Mouse (Mus musculus) embryonic facial prominence, embryonic 15.5 days (tissue): ENCODE measurements at regions not wholly inside any gene's neighbourhood (a gene's known extent, or its start where the extent isn't known, plus 50 kb on each side); places are given as distances from the start of the nearest gene placed in this dataset.

Experiments used
- ATAC-seq: fragments of 200-750 bp; cut with Nextera tagmentation; 2 replicates; pipeline ENCODE4 v1.8.0; 2017; ENCODE audit warnings: low read depth, moderate TSS enrichment; ENCODE audit not compliant: insufficient number of reproducible peaks, low FRiP score, low TSS enrichment
- H3K27ac ChIP-seq: fragments of 300-500 bp; sonication (generic); replicated peaks from 2 replicates; pipeline ENCODE4 v1.5.1; 2015; ENCODE audit warnings: mild to moderate bottlenecking, inconsistent platforms
- H3K27me3 ChIP-seq: fragments of 300-500 bp; sonication (generic); 2 replicates; pipeline ENCODE4 v1.6.1; 2015; ENCODE audit warnings: inconsistent platforms
- H3K36me3 ChIP-seq: fragments of 300-500 bp; sonication (generic); 2 replicates; pipeline ENCODE4 v1.6.1; 2015; ENCODE audit warnings: mild to moderate bottlenecking, inconsistent platforms
- H3K4me1 ChIP-seq: fragments of 300-500 bp; sonication (generic); 2 replicates; pipeline ENCODE4 v1.6.1; 2015; ENCODE audit warnings: inconsistent platforms
- H3K4me2 ChIP-seq: fragments of 300-500 bp; sonication (generic); replicated peaks from 2 replicates; pipeline ENCODE4 v1.6.1; 2015; ENCODE audit warnings: mild to moderate bottlenecking, inconsistent platforms
- H3K4me3 ChIP-seq: fragments of 300-500 bp; sonication (generic); replicated peaks from 2 replicates; pipeline ENCODE4 v1.5.1; 2015; ENCODE audit warnings: mild to moderate bottlenecking, inconsistent platforms
- H3K9ac ChIP-seq: fragments of 300-500 bp; sonication (generic); 2 replicates; pipeline ENCODE4 v1.6.1; 2015; ENCODE audit warnings: inconsistent platforms
- H3K9me3 ChIP-seq: fragments of 300-500 bp; sonication (generic); replicated peaks from 2 replicates; pipeline ENCODE4 v1.6.1; 2016; ENCODE audit warnings: inconsistent platforms
- WGBS: fragments of 180-500 bp; shearing (Covaris S2); methylation state at CpG from one replicate; pipeline ENCODE4 v1.1.7; 2015; 5-methylcytosine and 5-hydroxymethylcytosine counted together

DNA sequence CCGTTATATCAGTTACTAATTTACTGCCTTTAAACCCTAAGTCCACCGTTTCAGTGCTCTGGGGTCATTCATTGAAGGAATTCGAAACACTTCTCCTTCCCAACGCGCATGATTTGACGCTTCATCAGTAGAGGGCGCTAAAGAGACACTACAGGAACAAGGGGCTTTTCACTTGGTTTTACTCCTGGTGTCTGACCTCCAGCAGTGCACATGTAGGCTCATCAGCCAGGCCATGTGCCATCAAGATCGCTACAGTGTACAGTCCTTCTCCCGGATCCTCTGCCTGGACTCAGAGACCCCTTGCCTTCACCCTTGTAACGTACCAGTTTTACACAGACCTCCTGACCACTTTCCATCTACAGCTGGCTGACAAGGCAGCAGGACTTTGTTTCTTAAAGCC is 250.7 kb upstream of the Tsc22d2 start:
- no peak overlapping the region for H3K27ac ChIP-seq
- H3K4me2 ChIP-seq, result no peak overlapping the region
- H3K9me3 ChIP-seq, result no peaks in the 10 kb centered on the region
- WGBS, result 9% methylated on average over 10 of the region's 10 CpGs
- ATAC-seq, result no peak
- no peaks in the 10 kb centered on the region for H3K27me3 ChIP-seq
- H3K9ac ChIP-seq, result no peak overlapping the region
- peaks cover 8% of the 10 kb centered on the region; the same call in 1 of the 2 replicates for H3K4me1 ChIP-seq
- no peaks in the 10 kb centered on the region for H3K36me3 ChIP-seq
- H3K4me3 ChIP-seq, result no peak overlapping the region

DNA sequence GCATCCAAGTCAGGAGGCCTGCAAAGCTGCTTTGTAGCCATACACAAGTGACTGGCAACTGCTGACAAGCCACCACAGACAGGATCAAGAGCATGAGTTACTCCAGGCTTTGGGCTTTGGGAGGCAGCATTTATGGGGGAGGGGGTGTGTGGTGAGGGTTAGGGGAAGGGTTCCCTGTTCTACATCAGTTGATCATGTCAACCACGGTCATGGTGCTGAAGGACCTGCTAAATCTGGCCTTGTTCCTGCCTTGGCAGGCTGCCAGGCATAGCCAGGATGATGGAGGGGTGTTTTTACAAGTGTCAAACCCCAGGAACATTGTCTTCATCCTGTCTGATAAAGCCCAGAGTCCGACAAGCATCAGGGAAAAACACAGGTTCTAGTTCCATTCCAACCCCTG is 247.9 kb upstream of the Tsc22d2 start:
- Histone ChIP-seq H3K9me3 (no peaks in the 10 kb centered on the region), H3K27me3 (no peaks in the 10 kb centered on the region), H3K9ac (no peak overlapping the region), H3K36me3 (no peaks in the 10 kb centered on the region), H3K4me3 (no peak overlapping the region), H3K27ac (no peak overlapping the region), H3K4me2 (no peak overlapping the region), H3K4me1 (peaks cover 8% of the 10 kb centered on the region; the same call in 1 of the 2 replicates)
- no peak for ATAC-seq
- 53% methylated on average over 2 of the region's 2 CpGs for WGBS

DNA sequence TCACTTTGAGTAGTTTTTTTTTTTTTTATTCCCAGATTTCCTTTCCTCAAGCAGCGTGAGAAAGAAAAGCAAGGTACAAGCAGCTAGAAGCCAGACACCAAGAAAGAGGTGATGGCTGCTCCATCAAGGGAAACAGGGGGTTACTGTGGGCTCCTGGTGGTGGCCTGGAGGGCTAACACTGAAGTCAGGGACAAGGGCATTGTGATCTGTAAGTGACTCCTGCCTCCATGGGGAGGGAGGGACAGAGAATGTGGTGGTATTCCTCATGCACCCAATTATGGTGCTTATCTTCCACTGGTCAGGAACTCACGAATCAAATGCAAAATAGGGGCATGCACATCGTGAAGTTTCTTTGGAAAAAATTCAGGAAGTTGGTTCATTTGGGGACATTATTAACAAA is 247.4 kb upstream of the Tsc22d2 start:
- H3K9ac ChIP-seq, result no peak overlapping the region
- H3K4me1 ChIP-seq, result peaks cover 8% of the 10 kb centered on the region; the same call in 1 of the 2 replicates
- 79% methylated on average over 3 of the region's 3 CpGs for WGBS
- no peak for ATAC-seq
- no peaks in the 10 kb centered on the region for H3K9me3 ChIP-seq
- no peaks in the 10 kb centered on the region for H3K36me3 ChIP-seq
- no peaks in the 10 kb centered on the region for H3K27me3 ChIP-seq
- no peak overlapping the region for H3K4me2 ChIP-seq
- no peak overlapping the region for H3K27ac ChIP-seq
- no peak overlapping the region for H3K4me3 ChIP-seq

DNA sequence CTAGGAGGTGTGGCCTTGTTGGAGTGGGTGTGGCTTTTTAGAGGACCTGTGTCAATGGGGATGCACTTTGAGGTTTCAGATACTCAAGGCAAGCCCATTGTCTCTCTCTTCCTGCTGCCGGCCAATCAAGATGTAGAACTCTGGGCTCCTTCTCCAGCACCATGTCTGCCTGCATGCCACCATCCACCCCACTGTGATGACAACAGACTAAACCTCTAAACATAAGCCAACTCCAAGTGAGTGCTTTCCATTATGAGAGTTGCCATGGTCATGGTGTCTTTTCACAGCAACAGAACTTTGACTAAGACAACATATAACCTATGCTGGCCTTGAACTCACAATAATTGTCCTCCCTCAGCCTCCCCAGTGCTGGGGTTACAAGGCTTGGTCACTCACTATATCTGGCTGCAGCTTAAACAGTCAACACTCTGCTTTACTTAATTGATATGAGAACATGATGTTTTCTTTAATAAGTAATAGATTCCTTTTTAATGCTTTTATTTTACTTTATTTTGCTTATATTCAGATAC is 246.7 kb upstream of the Tsc22d2 start:
- H3K9me3 ChIP-seq, result no peaks in the 10 kb centered on the region
- H3K36me3 ChIP-seq, result no peaks in the 10 kb centered on the region
- H3K4me2 ChIP-seq, result no peak overlapping the region
- ATAC-seq, result no peak
- H3K27ac ChIP-seq, result no peak overlapping the region
- no peak overlapping the region for H3K9ac ChIP-seq
- no peak overlapping the region for H3K4me3 ChIP-seq
- no peaks in the 10 kb centered on the region for H3K27me3 ChIP-seq
- peaks cover 8% of the 10 kb centered on the region; the same call in 1 of the 2 replicates for H3K4me1 ChIP-seq
- 95% methylated on average over 1 of the region's 1 CpGs for whole genome bisulfite sequencing

DNA sequence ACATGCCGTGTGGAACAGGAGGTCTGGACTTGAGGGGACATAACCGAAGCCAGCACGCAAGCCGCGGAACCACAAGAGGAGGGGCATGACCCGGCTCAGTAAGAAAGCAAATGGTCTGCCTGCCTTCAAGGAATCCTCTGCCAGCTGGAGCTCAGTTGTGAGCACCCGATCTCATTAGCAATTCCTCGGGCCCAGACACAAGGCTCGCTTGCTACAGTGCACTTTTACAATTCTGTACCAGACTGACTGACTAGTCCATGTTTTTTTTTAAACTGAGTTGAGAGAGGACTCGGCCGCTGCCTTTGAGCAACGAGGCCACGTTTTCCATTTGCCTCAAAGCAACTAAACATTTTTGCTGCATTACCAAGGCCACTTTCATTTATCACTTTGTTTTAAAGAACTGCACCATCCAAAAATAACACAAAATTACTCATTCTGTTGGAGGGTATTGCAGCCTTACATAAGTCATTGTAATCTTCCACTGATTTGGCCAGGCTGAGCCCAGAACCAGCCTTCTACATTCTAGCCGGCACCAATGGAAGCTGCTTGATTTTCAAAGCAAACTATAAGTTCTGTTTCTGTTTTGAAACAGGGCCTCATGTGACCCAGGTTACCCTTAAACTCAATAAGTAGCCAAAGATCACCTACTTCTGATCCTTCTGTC is 245.9 kb upstream of the Tsc22d2 start:
- no peaks in the 10 kb centered on the region for H3K27me3 ChIP-seq
- no peaks in the 10 kb centered on the region for H3K9me3 ChIP-seq
- no peaks in the 10 kb centered on the region for H3K36me3 ChIP-seq
- 39% methylated on average over 14 of the region's 14 CpGs for WGBS
- H3K27ac ChIP-seq, result no peak overlapping the region
- no peak overlapping the region for H3K4me3 ChIP-seq
- no peak overlapping the region for H3K9ac ChIP-seq
- no peak for ATAC-seq
- no peak overlapping the region for H3K4me2 ChIP-seq
- H3K4me1 ChIP-seq, result peaks cover 5% of the 10 kb centered on the region; the same call in 1 of the 2 replicates

DNA sequence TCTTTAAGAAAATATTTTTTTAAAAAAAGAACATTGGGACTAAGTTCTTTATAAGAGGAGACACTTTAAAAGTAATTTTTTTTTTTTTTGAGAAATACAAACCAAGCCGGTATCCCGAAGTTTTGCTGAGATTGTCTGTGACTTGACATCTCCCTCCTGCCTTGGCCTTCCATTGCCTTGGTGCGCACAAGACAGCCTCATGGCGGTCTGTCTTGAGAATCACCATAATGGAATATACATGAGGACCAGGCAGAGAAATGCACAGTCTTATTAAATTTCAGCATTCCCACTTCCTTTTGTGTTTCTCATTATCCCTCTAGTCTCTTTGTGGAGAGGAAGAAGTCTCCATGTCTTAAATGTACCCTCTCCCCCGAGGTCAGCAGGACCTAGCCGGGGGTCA is 244.7 kb upstream of the Tsc22d2 start:
- no peak overlapping the region for H3K4me2 ChIP-seq
- H3K27me3 ChIP-seq, result no peaks in the 10 kb centered on the region
- no peak overlapping the region for H3K9ac ChIP-seq
- 78% methylated on average over 6 of the region's 6 CpGs for WGBS
- no peak overlapping the region for H3K4me3 ChIP-seq
- H3K27ac ChIP-seq, result no peak overlapping the region
- H3K4me1 ChIP-seq, result no peaks in the 10 kb centered on the region
- no peaks in the 10 kb centered on the region for H3K9me3 ChIP-seq
- H3K36me3 ChIP-seq, result no peaks in the 10 kb centered on the region
- no peak for ATAC-seq

DNA sequence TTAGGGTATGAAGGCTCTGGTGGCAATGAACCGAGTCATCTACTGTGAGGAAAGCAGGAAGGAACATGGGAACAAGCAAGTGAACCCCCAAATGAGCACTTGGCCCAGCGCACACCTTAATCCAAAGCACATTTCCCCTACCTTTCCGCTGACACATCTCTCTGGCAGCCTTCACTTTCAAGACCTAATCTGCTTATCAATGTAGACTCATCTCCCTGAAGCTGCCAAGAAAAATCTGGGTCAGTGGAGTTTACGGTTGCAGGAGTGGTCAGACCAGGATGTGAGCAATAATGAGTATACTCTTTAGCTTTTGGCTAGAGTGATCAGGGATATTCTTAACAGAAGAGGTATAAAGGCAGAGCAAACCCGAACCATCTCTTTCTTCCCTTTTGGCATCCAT is 242.4 kb upstream of the Tsc22d2 start:
- no peak overlapping the region for H3K4me2 ChIP-seq
- H3K4me1 ChIP-seq, result no peaks in the 10 kb centered on the region
- ATAC-seq, result no peak
- H3K36me3 ChIP-seq, result no peaks in the 10 kb centered on the region
- no peak overlapping the region for H3K9ac ChIP-seq
- H3K9me3 ChIP-seq, result no peaks in the 10 kb centered on the region
- H3K4me3 ChIP-seq, result no peak overlapping the region
- no peak overlapping the region for H3K27ac ChIP-seq
- 76% methylated on average over 5 of the region's 5 CpGs for WGBS
- no peaks in the 10 kb centered on the region for H3K27me3 ChIP-seq

DNA sequence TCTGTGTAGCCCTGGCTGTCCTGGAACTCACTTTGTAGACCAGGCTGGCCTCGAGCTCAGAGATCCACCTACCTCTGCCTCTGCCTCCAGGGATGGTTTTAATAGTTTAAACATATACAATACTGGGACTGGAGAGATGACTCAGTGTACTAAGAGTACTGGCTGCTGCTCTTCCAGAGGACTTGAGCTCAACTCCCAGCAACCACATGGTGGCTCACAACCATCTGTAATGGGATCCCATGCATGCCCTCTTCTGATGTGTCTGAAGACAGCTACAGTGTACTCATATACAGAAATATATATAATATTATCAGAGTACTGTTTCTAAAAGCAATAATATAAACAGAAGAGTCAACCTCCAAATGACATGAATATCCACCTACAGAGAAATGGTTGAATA is 240.7 kb upstream of the Tsc22d2 start:
- whole genome bisulfite sequencing, result 59% methylated on average over 1 of the region's 1 CpGs
- H3K27ac ChIP-seq, result no peak overlapping the region
- no peak overlapping the region for H3K9ac ChIP-seq
- H3K4me2 ChIP-seq, result no peak overlapping the region
- no peaks in the 10 kb centered on the region for H3K27me3 ChIP-seq
- no peak overlapping the region for H3K4me3 ChIP-seq
- no peak for ATAC-seq
- H3K4me1 ChIP-seq, result no peaks in the 10 kb centered on the region
- no peaks in the 10 kb centered on the region for H3K9me3 ChIP-seq
- no peaks in the 10 kb centered on the region for H3K36me3 ChIP-seq

DNA sequence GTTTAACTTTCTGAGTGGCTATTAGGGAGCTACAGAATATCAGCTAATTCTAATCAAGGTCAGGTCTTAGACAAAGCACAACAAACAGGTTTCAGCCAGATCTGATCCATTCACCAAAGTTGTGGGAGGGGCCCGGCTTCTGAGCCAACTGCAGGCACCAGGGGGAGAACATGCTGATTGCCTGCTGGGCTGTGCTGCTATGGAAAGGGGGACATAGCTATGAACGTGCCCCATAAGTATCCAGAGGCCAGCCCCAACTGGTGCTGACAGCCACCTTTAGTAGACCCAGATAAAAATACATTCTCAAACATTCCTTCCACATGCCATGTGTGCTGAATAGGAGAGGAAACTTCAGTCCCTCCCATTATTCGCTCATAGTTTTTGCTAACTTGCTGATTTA is 232.8 kb upstream of the Tsc22d2 start:
- no peak overlapping the region for H3K27ac ChIP-seq
- H3K4me3 ChIP-seq, result no peak overlapping the region
- no peaks in the 10 kb centered on the region for H3K4me1 ChIP-seq
- no peak overlapping the region for H3K4me2 ChIP-seq
- no peak overlapping the region for H3K9ac ChIP-seq
- no peak for ATAC-seq
- 30% methylated on average over 3 of the region's 3 CpGs for WGBS
- H3K36me3 ChIP-seq, result no peaks in the 10 kb centered on the region
- no peaks in the 10 kb centered on the region for H3K9me3 ChIP-seq
- H3K27me3 ChIP-seq, result no peaks in the 10 kb centered on the region

DNA sequence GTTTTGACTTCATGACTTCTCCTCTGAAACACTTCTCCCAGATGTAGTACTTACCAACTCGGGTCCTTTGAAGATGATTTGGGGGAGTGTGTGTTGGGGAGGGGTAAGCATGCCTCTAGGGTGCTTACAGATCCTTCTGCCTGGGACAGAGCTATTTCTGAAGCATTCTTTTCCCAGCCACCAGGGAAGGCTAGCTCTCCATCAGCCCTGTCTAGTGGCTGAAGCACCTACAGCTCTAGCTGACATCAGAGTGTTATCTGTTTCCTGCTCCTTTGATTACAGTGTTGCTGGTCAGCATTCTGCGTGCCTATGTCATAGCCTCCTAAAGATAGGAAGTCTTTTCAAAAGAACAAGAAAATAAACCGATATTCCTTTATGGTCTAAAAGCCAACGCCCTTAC is 232.2 kb upstream of the Tsc22d2 start:
- Histone ChIP-seq H3K4me1 (no peaks in the 10 kb centered on the region), H3K27ac (no peak overlapping the region), H3K4me3 (no peak overlapping the region), H3K36me3 (no peaks in the 10 kb centered on the region), H3K9ac (no peak overlapping the region), H3K27me3 (no peaks in the 10 kb centered on the region), H3K9me3 (no peaks in the 10 kb centered on the region), H3K4me2 (no peak overlapping the region)
- ATAC-seq, result no peak
- 64% methylated on average over 4 of the region's 4 CpGs for WGBS

DNA sequence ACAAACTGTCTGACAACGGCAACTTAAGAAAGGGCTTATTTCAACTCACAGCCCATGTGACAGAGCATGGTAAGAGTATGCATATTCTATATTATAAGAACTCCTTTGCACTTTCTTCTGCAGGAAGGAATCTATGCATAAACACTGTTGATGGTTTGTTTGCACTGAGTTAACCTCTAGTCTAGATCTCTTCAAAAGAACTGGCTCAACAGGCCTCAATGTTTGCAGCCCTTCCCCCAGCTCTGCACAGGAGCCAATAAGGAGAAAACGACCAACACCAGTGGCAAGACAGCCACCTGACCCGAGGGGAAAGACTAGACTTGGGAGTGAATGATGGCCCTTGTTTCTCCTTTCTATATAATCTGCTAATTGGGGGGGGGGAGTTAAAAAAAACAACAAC is 231.2 kb upstream of the Tsc22d2 start:
- 31% methylated on average over 3 of the region's 3 CpGs for WGBS
- no peak overlapping the region for H3K27ac ChIP-seq
- no peak overlapping the region for H3K4me3 ChIP-seq
- no peaks in the 10 kb centered on the region for H3K36me3 ChIP-seq
- H3K27me3 ChIP-seq, result no peaks in the 10 kb centered on the region
- no peak for ATAC-seq
- no peaks in the 10 kb centered on the region for H3K4me1 ChIP-seq
- no peak overlapping the region for H3K4me2 ChIP-seq
- no peak overlapping the region for H3K9ac ChIP-seq
- no peaks in the 10 kb centered on the region for H3K9me3 ChIP-seq

DNA sequence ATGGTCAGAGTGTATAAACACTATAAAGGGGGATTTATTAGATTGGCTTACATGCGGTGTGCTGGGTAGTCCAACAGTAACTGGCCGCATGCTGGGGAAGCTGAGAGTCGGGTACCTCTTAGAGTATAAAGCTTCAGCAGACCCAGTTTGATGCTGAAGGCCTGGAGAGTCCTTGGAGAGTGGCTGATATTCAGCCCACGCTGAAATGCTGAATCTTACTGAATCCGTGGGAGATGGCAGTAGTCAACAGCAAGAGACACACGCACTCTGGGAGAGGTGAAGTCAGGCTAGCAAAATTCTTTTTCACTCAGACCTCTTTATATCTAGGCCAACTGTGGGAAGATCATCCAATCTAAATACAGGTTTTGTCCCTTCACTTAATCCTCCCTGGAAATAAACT is 214.1 kb upstream of the Tsc22d2 start:
- Histone ChIP-seq H3K36me3 (no peaks in the 10 kb centered on the region), H3K4me2 (no peak overlapping the region), H3K4me3 (no peak overlapping the region), H3K27ac (no peak overlapping the region), H3K9me3 (no peaks in the 10 kb centered on the region), H3K27me3 (no peaks in the 10 kb centered on the region), H3K4me1 (0 out of 2 replicates have a peak, but pooled peaks cover 8% of the 10 kb centered on the region), H3K9ac (no peak overlapping the region)
- WGBS, result 91% methylated on average over 6 of the region's 6 CpGs
- no peak for ATAC-seq
